Mouse (Mus musculus): ENCODE data around the gene Epas1.

Gene Epas1

GRCm38 (mm10) chr17:86787805-86788204 lies 34.3 kb downstream of the Epas1 start:
- in situ Hi-C loops (cut with MboI, MseI): no loop called here

DNA sequence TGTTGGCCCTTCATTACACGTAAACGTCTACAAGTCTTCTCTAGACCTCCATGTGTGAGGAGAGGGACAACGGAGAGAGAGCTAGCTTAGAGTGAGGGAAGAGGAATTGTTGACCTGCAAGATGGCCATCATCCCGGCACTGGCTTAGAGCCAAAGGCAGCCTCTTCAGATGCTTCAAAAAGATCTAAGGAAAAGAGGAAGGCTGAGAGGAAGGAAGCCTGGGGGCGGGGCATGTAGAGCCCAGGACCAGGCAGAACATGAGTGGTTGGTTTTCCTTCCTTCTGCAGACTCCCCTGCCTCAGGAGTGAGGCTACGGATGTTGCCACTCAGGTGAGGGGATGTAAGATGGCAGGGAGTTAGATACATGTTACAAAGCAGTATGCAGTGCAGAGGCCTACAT lies 34.8 kb downstream of the Epas1 start:
- in situ Hi-C loops (cut with MboI, MseI): no loop called here

DNA sequence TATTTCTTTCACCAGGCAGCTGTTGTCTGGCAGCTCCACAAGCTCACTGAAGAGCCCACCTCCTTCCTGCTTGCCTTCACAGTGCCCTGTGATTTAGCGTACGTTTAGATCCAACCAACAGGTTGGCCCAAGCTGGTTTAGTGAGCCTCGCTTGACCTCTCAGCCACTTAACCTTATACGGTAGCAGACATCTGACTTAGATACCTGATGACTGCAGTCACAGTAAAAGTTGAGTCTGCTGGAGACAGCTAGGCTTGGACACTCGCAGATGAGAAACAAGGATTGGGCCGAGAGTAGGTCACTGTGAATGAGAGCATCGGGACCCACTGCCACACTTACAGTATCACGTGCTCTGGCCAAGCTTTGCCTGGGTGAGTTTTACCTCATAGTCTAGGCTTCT lies 38.4 kb downstream of the Epas1 start:
- in situ Hi-C loops (cut with MboI, MseI): loop anchor here in 1 of 2 experiments (10.0 kb wide), 1 partner anchor 437 kb away; no protein-coding TSS in a partner anchor

DNA sequence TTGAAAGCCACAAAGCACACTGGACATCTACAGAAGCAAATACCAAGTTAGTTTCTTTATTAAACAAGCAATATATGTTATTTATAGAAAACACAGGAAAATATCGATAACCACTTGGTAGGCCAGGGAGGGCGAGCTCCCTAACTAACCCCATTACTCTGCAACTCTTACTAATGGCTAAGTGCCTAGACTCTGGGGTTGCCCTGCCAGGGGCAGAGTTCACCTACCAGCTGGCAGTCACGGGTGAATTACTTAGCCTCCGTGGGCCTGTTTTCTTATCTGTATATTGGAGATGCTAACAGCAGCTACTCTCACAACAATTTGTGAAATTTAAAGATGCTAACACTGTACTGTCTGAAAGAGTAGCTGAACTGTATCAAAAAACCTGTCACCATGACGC lies 42.3 kb downstream of the Epas1 start:
- in situ Hi-C loops (cut with MboI, MseI): loop anchor here in 1 of 2 experiments (10.0 kb wide), 1 partner anchor 441 kb away; no protein-coding TSS in a partner anchor

DNA sequence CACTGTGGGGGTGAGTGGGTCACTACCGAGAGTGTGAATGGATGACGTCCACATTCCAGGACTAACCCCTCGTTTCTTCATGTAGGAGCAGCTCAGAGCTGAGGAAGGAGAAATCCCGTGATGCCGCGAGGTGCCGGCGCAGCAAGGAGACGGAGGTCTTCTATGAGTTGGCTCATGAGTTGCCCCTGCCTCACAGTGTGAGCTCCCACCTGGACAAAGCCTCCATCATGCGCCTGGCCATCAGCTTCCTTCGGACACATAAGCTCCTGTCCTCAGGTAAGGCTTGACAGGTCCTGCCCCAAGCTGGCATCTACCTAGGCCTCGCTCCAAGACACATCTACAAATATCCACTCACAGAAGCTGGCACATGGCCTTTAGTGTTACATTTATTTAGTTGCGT lies 43.5 kb downstream of the Epas1 start:
- in situ Hi-C loops (cut with MboI, MseI): loop anchor here in 1 of 2 experiments (10.0 kb wide), 1 partner anchor 442 kb away; no protein-coding TSS in a partner anchor

- in situ Hi-C loops (cut with MboI, MseI): loop anchor here in 1 of 2 experiments (10.0 kb wide), 1 partner anchor 444 kb away; no protein-coding TSS in a partner anchor
These were observed 45.0 kb downstream of the Epas1 start for GRCm38 (mm10) chr17:86798460-86798859.

GRCm38 (mm10) chr17:86798951-86799350 lies 45.5 kb downstream of the Epas1 start:
- in situ Hi-C loops (cut with MboI, MseI): loop anchor here in 1 of 2 experiments (10.0 kb wide), 1 partner anchor 444 kb away; no protein-coding TSS in a partner anchor

- in situ Hi-C loops (cut with MboI, MseI): no loop called here
These were observed 47.0 kb downstream of the Epas1 start for GRCm38 (mm10) chr17:86800535-86800934.

GRCm38 (mm10) chr17:86801213-86801815 lies 47.8 kb downstream of the Epas1 start:
- in situ Hi-C loops (cut with MboI, MseI): no loop called here

GRCm38 (mm10) chr17:86801876-86802275 lies 48.4 kb downstream of the Epas1 start:
- in situ Hi-C loops (cut with MboI, MseI): no loop called here

DNA sequence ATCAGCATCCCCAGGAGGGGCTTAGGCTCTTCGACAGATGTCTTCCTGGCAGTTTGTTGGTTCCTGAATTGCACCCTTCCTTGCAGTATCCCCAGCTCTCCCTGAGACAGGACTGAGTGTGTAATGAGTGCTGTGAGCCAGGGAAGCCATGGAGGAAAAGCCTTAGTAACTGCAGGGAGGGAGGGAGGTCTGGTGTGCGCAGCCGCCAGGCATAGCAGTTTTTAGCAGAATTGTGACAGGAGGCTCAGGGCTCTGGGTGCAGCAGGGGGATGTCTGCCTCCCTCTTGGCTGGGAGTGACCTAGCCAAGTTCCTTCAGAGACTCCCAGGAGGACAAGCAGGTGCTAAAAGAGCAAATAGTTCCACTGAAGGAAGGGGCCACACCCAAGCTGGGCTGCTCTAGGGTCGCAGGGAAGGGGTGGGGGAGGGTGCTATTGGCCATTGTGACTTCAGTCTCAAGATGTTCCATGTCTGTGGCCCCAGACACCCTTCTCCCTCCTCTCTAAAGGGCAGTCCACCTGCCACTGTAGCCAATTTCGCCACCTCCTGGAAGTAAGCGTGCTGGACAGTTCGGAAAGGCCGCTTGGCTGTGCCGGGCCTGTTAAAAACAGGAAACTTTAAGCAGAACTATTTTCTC lies 49.0 kb downstream of the Epas1 start:
- in situ Hi-C loops (cut with MboI, MseI): no loop called here

DNA sequence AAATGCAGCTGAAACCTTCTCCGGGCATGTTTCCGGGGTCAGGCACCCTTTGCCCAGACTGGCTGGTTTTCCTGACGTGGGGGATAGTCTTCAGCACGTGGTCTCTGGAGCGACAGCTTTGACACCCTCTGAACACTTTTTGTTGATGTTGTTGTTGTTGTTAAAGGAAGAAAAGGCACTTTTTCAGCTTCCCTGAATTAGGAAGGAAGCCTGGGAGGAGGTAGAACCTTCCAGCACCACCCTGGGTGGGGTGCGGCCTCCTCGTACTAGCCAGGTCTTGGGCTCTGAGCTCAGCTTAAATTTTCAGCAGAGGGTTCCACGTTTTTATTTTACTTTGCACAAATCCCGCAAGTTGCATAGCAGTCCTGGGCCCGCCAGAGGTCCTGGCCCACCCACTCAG lies 49.6 kb downstream of the Epas1 start:
- in situ Hi-C loops (cut with MboI, MseI): no loop called here

- in situ Hi-C loops (cut with MboI, MseI): no loop called here
These were observed 50.2 kb downstream of the Epas1 start for GRCm38 (mm10) chr17:86803653-86804052.

- in situ Hi-C loops (cut with MboI, MseI): loop anchor here (5.0 to 10.0 kb wide), 2 partner anchors 277 to 280 kb away; no protein-coding TSS in a partner anchor
These were observed 58.5 kb downstream of the Epas1 start for GRCm38 (mm10) chr17:86812029-86812428.

DNA sequence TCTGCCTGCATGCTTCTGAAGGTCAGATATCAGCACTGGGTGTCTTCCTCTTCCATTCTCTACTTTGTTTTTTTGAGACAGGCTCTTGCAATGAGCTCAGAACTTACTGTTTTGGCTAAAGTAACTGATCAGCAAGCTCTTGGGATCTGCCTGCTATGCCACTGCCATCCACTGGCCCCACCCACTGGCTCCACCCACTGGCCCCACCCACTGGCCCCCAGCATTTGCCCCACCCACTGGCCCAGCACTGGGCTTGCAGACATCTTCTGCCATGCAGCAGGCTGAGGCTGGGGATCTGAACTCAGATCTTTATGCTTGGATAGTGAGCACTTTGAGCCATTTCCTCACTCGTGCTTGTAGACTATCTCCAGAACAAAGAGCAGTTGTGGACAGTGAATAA lies 60.8 kb downstream of the Epas1 start:
- in situ Hi-C loops (cut with MboI, MseI): loop anchor here (5.0 to 10.0 kb wide), 2 partner anchors 280 to 282 kb away; no protein-coding TSS in a partner anchor

DNA sequence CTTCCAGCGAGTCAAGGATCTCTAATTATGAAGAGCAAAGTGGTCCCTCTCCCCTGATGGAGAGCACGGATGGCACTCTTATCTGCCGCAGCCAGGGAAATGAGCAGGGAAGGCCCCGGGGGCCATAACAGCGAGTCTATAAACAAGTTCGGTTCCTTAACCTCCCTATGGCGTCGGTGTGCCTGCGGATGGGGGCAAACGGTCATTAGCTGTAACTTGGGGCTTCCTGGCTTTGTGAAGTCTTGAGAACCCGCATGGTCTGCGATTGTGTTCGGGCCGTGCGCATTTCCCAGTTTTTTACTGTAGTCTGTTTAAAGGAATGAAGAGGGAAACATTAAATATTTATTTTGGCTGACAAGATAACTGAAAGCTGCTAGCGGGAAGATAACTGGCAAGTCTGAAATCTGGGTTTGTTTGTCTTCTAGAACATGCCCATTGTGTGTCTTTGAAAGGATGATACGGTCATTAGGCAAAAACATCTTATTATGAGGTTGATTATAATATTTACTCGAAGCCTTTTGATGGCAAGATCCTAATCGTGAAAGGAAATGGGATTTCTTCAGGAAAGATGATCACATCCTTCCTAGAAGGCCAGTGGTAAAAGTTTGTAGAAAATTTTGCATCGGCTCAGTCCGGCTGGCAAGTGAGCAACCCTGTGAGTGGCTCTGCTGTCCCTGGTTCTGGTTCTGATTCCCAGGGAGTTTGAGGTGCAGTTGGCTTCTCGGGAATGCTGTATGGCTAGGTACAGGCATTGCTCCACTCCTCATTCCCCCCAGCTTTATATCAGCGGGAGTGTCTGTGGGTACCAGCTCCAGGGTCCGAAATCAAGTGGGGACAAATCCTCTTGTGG lies 61.7 kb downstream of the Epas1 start:
- in situ Hi-C loops (cut with MboI, MseI): loop anchor here in 1 of 2 experiments (10.0 kb wide), 1 partner anchor 280 kb away; no protein-coding TSS in a partner anchor

DNA sequence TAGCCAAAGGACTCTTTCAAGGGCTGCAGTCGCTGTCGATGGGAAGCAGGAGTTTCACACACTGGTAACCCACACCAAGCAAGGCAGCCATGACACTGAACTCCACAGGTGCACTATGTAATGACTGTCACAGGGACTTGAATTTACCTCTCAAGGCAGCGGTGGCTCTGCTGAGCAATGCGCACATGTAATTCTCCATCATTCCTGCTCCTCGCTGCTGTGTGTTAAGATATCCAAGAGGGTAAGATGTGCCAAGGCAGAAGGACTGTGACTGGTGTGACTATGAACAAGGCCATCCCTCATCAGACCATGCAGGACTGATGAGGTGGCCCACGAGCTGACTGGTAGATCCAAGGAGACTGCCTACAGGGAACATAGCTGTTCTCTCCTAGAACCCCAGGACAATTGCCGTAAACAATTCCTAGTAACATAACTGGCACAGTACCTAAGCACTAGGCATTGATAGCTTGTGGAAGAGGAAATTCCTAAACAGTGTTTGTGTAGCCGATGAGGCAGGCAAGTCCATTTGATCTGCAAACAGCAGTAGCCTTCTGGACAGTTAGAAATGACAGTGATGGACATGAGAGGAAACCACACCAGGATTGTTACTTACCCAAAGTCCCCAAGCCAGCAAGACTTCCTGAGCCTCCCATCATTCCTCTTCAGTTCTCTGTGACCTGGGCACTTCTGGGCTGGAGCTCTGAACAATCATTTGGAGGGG lies 68.7 kb downstream of the Epas1 start:
- in situ Hi-C loops (cut with MboI, MseI): no loop called here

DNA sequence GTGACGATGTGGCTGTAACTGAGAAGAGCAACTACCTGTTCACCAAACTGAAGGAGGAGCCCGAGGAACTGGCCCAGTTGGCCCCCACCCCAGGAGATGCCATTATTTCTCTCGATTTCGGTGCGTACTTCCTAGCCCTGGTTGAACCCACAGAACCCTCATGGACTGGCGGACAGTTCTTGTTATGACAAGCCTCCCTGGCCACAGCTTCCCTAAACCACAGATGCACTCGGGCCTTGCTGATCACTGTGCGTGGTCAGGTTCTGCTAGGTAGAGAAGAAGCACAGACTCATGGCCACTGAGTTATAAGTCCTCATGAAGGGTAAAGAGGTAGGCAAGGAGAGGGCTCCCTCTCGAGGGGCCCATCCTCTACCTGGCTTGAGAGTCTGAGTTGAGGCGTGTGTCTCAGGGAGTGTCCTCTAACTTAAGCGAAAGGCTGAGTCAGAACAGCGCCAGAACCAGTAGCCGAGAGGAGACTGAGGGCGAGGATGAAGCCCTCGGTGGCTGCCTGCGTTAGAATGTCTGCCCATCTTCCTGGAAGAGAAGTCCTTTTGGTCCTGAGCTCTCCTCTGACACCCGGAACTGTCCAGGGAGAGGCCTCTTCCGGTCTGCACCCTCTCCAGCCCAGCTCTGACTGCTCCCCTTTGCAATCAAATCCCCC lies 71.1 kb downstream of the Epas1 start:
- in situ Hi-C loops (cut with MboI, MseI): no loop called here

DNA sequence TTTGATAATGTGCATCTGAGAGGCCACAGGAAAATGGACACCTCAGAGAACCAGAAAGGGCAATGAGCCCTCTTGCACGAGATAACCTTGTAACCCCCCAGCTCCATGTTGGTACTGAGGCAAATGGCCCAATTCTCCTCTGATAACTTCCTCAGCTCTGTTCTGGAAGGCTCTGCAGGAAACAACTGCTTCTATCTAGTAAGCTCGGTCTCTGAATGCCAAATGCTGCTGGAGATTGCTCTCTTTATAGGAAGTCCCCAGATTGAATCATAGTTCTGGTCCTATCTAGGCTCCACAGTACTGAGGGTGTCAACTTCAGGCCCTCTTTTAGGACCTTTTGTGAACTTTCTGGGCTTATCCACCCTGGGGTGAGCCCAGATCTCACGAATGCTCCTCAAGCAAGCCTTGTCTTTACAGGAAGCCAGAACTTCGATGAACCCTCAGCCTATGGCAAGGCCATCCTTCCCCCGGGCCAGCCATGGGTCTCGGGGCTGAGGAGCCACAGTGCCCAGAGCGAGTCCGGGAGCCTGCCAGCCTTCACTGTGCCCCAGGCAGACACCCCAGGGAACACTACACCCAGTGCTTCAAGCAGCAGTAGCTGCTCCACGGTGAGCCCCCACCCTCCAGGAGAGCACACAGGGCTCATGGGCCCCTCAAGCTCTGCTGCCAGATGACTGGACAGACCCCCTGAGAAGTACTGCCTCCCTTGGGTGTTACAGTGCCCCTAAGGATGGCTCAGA lies 71.8 kb downstream of the Epas1 start:
- in situ Hi-C loops (cut with MboI, MseI): no loop called here

GRCm38 (mm10) chr17:86826376-86826775 lies 72.9 kb downstream of the Epas1 start:
- in situ Hi-C loops (cut with MboI, MseI): no loop called here
